ENCODE assay signal across 1 mouse cellular context in the genomic region with DNA sequence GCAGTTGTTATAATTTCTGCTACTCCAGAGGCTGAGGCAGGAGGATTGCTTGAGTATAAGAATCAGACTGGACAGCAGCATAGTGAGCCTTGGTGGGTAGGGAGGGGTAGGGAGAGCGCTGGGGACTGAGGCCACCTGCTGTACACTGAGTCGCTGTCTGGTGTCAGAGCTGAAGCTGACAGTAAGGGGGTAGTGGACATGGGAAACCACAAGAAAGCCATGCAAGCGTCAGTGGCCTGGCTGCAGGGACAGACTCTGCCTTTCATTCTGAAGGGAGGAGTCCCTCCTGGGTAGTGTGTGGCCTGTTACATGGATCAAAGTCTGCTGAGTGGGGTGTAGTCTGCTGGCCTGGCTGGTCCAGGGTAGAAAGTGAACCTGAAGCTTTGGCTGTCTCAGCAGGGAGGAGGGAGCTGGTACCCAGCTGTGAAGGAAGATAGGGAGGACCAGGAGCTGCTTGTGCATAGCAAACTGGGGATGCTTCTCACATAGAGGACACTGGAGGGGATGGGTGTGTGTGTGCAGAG.
TF ChIP-seq lines count a peak whose summit lies in the region.

No protein-coding gene starts in this region.

TF ChIP-seq in CH12.LX, 34 proteins besides CTCF, POLR2A, EP300 and RAD21:
- no peak for TF ChIP-seq JUN (IDR thresholded peaks at IDR 0.05; ENCODE audit: insufficient read depth, low read depth, low read length)
- TF ChIP-seq SMC3 (IDR thresholded peaks at IDR 0.05; ENCODE audit: low read depth, low read length): peak; percentile 14
- TF ChIP-seq POLR2AphosphoS2 (IDR thresholded peaks at IDR 0.05; ENCODE audit: low read depth, low read length): no peak
- no peak for TF ChIP-seq NELFE (IDR thresholded peaks at IDR 0.05; ENCODE audit: low read depth, low read length)
- TF ChIP-seq TCF12 (IDR thresholded peaks at IDR 0.05; ENCODE audit: low read depth, low read length): no peak
